Mouse (Mus musculus) bone marrow macrophage, adult 2 months (primary cell): ENCODE measurements at regions not wholly inside any gene's neighbourhood (a gene's known extent, or its start where the extent isn't known, plus 50 kb on each side); places are given as distances from the start of the nearest gene placed in this dataset.

Experiments used
- CTCF ChIP-seq: IDR thresholded peaks from 2 replicates; pipeline ENCODE4 v1.5.1; 2012; ENCODE audit warnings: low read depth, mild to moderate bottlenecking, low read length, moderate library complexity
- POLR2A ChIP-seq: IDR thresholded peaks from 2 replicates; pipeline ENCODE4 v1.6.1; 2012; ENCODE audit warnings: mild to moderate bottlenecking, low read depth, low read length, borderline replicate concordance

DNA sequence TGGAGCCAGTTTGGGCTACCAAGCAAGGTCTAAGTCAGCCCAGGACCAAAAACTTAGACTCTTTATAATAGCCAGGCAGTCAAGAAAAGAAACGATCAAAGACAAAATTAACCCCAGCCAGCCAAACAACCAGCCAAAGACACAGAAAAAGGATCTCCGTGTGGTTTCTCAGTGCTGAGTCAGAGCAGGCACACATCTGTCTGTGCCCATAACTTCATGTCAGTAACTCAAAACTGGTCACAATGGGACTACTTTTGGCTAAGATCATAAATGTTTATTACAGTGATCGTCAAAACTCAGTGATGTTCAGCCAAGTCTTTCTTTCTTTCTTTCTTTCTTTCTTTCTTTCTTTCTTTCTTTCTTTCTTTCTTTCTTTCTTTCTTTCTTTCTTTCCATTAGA, 195.6 kb upstream of the Tmpo start:
- TF ChIP-seq POLR2A (no peak), CTCF (no peak)
